In the genomic region with DNA sequence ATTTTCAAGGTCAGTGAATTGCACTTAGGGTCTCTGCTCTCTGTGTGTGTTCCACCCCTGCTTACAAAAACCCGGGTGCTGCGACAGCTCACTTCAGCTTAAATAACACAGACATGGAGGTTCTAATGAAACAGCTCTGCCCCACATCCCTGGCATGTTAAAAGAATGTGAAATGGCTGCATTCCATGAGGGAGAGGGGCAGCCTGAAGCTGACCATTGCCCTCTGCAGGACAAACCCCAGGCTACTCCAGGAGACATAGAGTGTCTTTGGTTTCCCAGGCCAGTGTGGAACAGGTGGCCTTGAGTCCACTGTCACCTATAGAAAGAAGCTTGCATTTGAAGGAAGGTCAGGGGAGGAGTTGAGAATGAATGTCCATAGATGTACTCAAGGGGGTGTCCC, we compare ENCODE assay signal across 25 mouse cellular contexts. TPM values are rescaled to one million over a fixed set of nuclear protein-coding genes. Genes with fewer than 3 reads are reported as not detected.
DNase-seq lines count a peak whose midpoint lies in the region; ATAC-seq and TF ChIP-seq lines count a peak whose summit lies in the region.
"Had no signal": no experiment of that assay in that cellular context is flagged by ENCODE, and none has a peak within 500 bp of the region (broad histone marks: within the 10 kb centered on the region; RNA-seq: fewer than 3 reads in every experiment).

No protein-coding gene starts in this region.

- no peak overlapping the region for H3K4me3 ChIP-seq in heart, postnatal 0 days (ENCODE audit: low read depth, low read length)
- H3K4me3 ChIP-seq in heart, embryonic 12.5 days: no peak overlapping the region
- no peak overlapping the region for H3K4me3 ChIP-seq in embryonic facial prominence, embryonic 10.5 days
- H3K4me3 ChIP-seq: left cerebral cortex, adult 2 months; liver, embryonic 15.5 days; midbrain, embryonic 12.5 days; neural tube, embryonic 12.5 days had no signal

- peaks cover 11% of the 10 kb centered on the region; the same call in 1 of the 2 replicates for H3K4me1 ChIP-seq in heart, postnatal 0 days (ENCODE audit: control insufficient read depth, insufficient read depth)
- peaks cover 17% of the 10 kb centered on the region for H3K4me1 ChIP-seq in heart, embryonic 12.5 days (replicated peaks)
- H3K4me1 ChIP-seq in embryonic facial prominence, embryonic 10.5 days: peaks cover 42% of the 10 kb centered on the region

- no peak for TF ChIP-seq EP300 in heart, postnatal 0 days (IDR thresholded peaks at IDR 0.05; ENCODE audit: low read depth)

- H3K9me3 ChIP-seq in heart, postnatal 0 days (replicated peaks; ENCODE audit: control insufficient read depth, low read length): no peaks in the 10 kb centered on the region
- no peaks in the 10 kb centered on the region for H3K9me3 ChIP-seq in heart, embryonic 12.5 days (replicated peaks)
- H3K9me3 ChIP-seq in embryonic facial prominence, embryonic 10.5 days: no peaks in the 10 kb centered on the region
- H3K9me3 ChIP-seq: liver, embryonic 15.5 days; midbrain, embryonic 12.5 days; neural tube, embryonic 12.5 days had no signal

- TF ChIP-seq CTCF in heart, postnatal 0 days (IDR thresholded peaks at IDR 0.05; ENCODE audit: low read depth): peak; percentile 42

- no peak overlapping the region for H3K27ac ChIP-seq in heart, postnatal 0 days (ENCODE audit: low read depth)
- no peak overlapping the region for H3K27ac ChIP-seq in heart, embryonic 12.5 days (ENCODE audit: poor library complexity, severe bottlenecking)
- no peak overlapping the region for H3K27ac ChIP-seq in embryonic facial prominence, embryonic 10.5 days (replicated peaks)
- H3K27ac ChIP-seq: left cerebral cortex, adult 2 months; liver, embryonic 15.5 days; midbrain, embryonic 12.5 days; neural tube, embryonic 12.5 days had no signal

- DNase-seq in heart, postnatal 0 days (ENCODE audit: low spot score): no peak
- DNase-seq in kidney, postnatal 4 days: peak; percentile 33 to 45
- no peak for DNase-seq in kidney, postnatal 14 days
- peak; percentile 63 for DNase-seq in adipocyte (ENCODE audit: low spot score)
- DNase-seq in embryonic facial prominence, embryonic 10.5 days (ENCODE audit: low spot score): peak; percentile 35
- DNase-seq in layer of hippocampus, postnatal 14 days (ENCODE audit: low spot score in 2 of 2): no peak
- DNase-seq: cerebellum, adult 11 months; cerebellum, postnatal 25 days; forebrain, postnatal 0 days; gastrocnemius, postnatal 14 days; layer of hippocampus, adult 9-11 months; left cerebral cortex, postnatal 4 days; liver; right cerebral cortex, postnatal 25 days; spleen, adult 18-20 months; thymus, postnatal 14 days had no signal

- no peak for ATAC-seq in heart, postnatal 0 days (ENCODE audit: insufficient read depth, low read depth)
- ATAC-seq in heart, embryonic 12.5 days (ENCODE audit: insufficient number of reproducible peaks, low FRiP score): no peak
- ATAC-seq: CD4-positive, CD25-positive, alpha-beta regulatory T cell, adult 4 months; forebrain, postnatal 0 days had no signal

- no peak overlapping the region for H3K4me2 ChIP-seq in heart, postnatal 0 days (ENCODE audit: low read depth, low read length)
- no peak overlapping the region for H3K4me2 ChIP-seq in heart, embryonic 12.5 days
- H3K4me2 ChIP-seq: neural tube, embryonic 12.5 days had no signal

- no peak overlapping the region for H3K9ac ChIP-seq in heart, postnatal 0 days (replicated peaks; ENCODE audit: low read depth, low read length)
- H3K9ac ChIP-seq in heart, embryonic 12.5 days: no peak overlapping the region
- H3K9ac ChIP-seq: forebrain, postnatal 0 days; liver, embryonic 15.5 days; midbrain, embryonic 12.5 days; neural tube, embryonic 12.5 days had no signal

- 20% methylated on average over 2 of the region's 2 CpGs for WGBS in heart, postnatal 0 days
- WGBS in heart, embryonic 12.5 days: 11% methylated on average over 2 of the region's 2 CpGs
- 6% methylated on average over 2 of the region's 2 CpGs for WGBS in embryonic facial prominence, embryonic 10.5 days

- no peaks in the 10 kb centered on the region for H3K36me3 ChIP-seq in heart, postnatal 0 days (replicated peaks; ENCODE audit: control insufficient read depth, insufficient read depth, low read length)
- H3K36me3 ChIP-seq in heart, embryonic 12.5 days: no peaks in the 10 kb centered on the region
- no peaks in the 10 kb centered on the region for H3K36me3 ChIP-seq in embryonic facial prominence, embryonic 10.5 days (replicated peaks)
- H3K36me3 ChIP-seq: liver, embryonic 15.5 days; midbrain, embryonic 12.5 days; neural tube, embryonic 12.5 days had no signal

- peaks cover 74% of the 10 kb centered on the region for H3K27me3 ChIP-seq in heart, postnatal 0 days (ENCODE audit: control insufficient read depth, insufficient read depth, low read length)
- peaks cover 86% of the 10 kb centered on the region for H3K27me3 ChIP-seq in heart, embryonic 12.5 days (replicated peaks)
- H3K27me3 ChIP-seq in embryonic facial prominence, embryonic 10.5 days (replicated peaks; ENCODE audit: low read depth, poor library complexity, severe bottlenecking): peaks cover 84% of the 10 kb centered on the region

RNA-seq across cellular contexts. Expression of a gene that starts 10.1 kb away (rescaled TPM):
- total RNA-seq in heart, postnatal 0 days (2014; rRNA removed; ENCODE audit: low replicate concordance): 2.1 TPM in 1 of 2 replicates, not detected in the other
- 0.11 and 0.14 TPM in 2 replicates for polyA plus RNA-seq in heart, postnatal 0 days (2015; fragmentation: Nextera tagmentation; extraction: Ambion mirVana)
- 0.13 and 0.67 TPM in 2 replicates for polyA plus RNA-seq in heart, embryonic 12.5 days (2016; fragmentation: Nextera tagmentation; extraction: Ambion mirVana)
- polyA plus RNA-seq in embryonic facial prominence, embryonic 10.5 days (2016; fragmentation: Nextera tagmentation; extraction: Ambion mirVana): 8.1 and 9.5 TPM in 2 replicates
- 1 to 10 TPM; 1.2 to 1.5 TPM for total RNA-seq in layer of hippocampus, postnatal 14 days (2021)
- total RNA-seq: hematopoietic stem cell, adult 5-6 weeks; megakaryocyte progenitor cell, adult 5-6 weeks had no signal
- polyA plus RNA-seq: CD4-positive, CD25-positive, alpha-beta regulatory T cell, adult 4 months had no signal

RNA-seq across cellular contexts. Expression of a gene that starts 41.8 kb away (rescaled TPM):
- 2.1 and 5.4 TPM in 2 replicates for total RNA-seq in heart, postnatal 0 days (2014; rRNA removed; ENCODE audit: low replicate concordance)
- 3.0 TPM in 2 replicates for polyA plus RNA-seq in heart, postnatal 0 days (2015; fragmentation: Nextera tagmentation; extraction: Ambion mirVana)
- polyA plus RNA-seq in heart, embryonic 12.5 days (2016; fragmentation: Nextera tagmentation; extraction: Ambion mirVana): 5.5 and 7.9 TPM in 2 replicates
- polyA plus RNA-seq in embryonic facial prominence, embryonic 10.5 days (2016; fragmentation: Nextera tagmentation; extraction: Ambion mirVana): 2.6 and 3.5 TPM in 2 replicates
- total RNA-seq in layer of hippocampus, postnatal 14 days (2021): 1 to 10 TPM; 2.1 to 3.0 TPM
- total RNA-seq: adrenal gland, adult 18-20 months; gastrocnemius, postnatal 14 days had no signal
- polyA plus RNA-seq: CD4-positive, CD25-positive, alpha-beta regulatory T cell, adult 4 months had no signal

RNA-seq across cellular contexts. Expression of a gene that starts 45.8 kb away (rescaled TPM):
- total RNA-seq in heart, postnatal 0 days (2014; rRNA removed; ENCODE audit: low replicate concordance): not detected in 2 replicates
- 0.32 and 0.34 TPM in 2 replicates for polyA plus RNA-seq in heart, postnatal 0 days (2015; fragmentation: Nextera tagmentation; extraction: Ambion mirVana)
- 1.2 and 1.8 TPM in 2 replicates for polyA plus RNA-seq in heart, embryonic 12.5 days (2016; fragmentation: Nextera tagmentation; extraction: Ambion mirVana)
- polyA plus RNA-seq in embryonic facial prominence, embryonic 10.5 days (2016; fragmentation: Nextera tagmentation; extraction: Ambion mirVana): 3.2 and 3.6 TPM in 2 replicates
- total RNA-seq in layer of hippocampus, postnatal 14 days (2021): 100 to 1,000 TPM; 138 to 159 TPM
- total RNA-seq: hematopoietic stem cell, adult 5-6 weeks had no signal
- polyA plus RNA-seq: CD4-positive, CD25-positive, alpha-beta regulatory T cell, adult 4 months had no signal

RNA-seq across cellular contexts. Expression of a gene that starts 49.4 kb away (rescaled TPM):
- 8.7 and 12.3 TPM in 2 replicates for total RNA-seq in heart, postnatal 0 days (2014; rRNA removed; ENCODE audit: low replicate concordance)
- polyA plus RNA-seq in heart, postnatal 0 days (2015; fragmentation: Nextera tagmentation; extraction: Ambion mirVana): 3.8 and 5.5 TPM in 2 replicates
- polyA plus RNA-seq in heart, embryonic 12.5 days (2016; fragmentation: Nextera tagmentation; extraction: Ambion mirVana): 6.3 and 6.5 TPM in 2 replicates
- polyA plus RNA-seq in embryonic facial prominence, embryonic 10.5 days (2016; fragmentation: Nextera tagmentation; extraction: Ambion mirVana): 30.2 and 32.2 TPM in 2 replicates
- total RNA-seq in layer of hippocampus, postnatal 14 days (2021): 100 to 1,000 TPM; 605 to 622 TPM

Comparison
In these comparisons a context has a peak if more than half of its experiments do, and no peak if none do; other contexts are left out.
1. DNase-seq: peak in kidney, postnatal 4 days (2 of 2), adipocyte (single experiment) and embryonic facial prominence, embryonic 10.5 days (single experiment); none in heart, postnatal 0 days (single experiment), kidney, postnatal 14 days (single experiment) and layer of hippocampus, postnatal 14 days (0 of 2).